Mouse (Mus musculus): ENCODE measurements around the gene Crybb3. TPM values are rescaled to one million over a fixed set of nuclear protein-coding genes. Genes with fewer than 3 reads are reported as not detected.

Gene Crybb3
- polyA plus RNA-seq, 1 experiment from 2014 or later, result 1.1 TPM

- Histone ChIP-seq H3K27ac (no peak overlapping the region), H3K27me3 (replicated peaks) (no peaks in the 10 kb centered on the region), H3K4me3 (no peak overlapping the region), H3K4me2 (no peak overlapping the region), H3K9me3 (no peaks in the 10 kb centered on the region), H3K4me1 (peaks cover 8% of the 10 kb centered on the region), H3K36me3 (replicated peaks) (no peaks in the 10 kb centered on the region), H3K9ac (no peak overlapping the region)
- WGBS, result 29% methylated on average over 1 of the region's 1 CpGs
- peak; percentile 28; the same call in 1 of the 2 replicates for ATAC-seq (replicated peaks)
These were observed 18.2 kb upstream of the Crybb3 start for GRCm38 (mm10) chr5:113099546-113099945.

DNA sequence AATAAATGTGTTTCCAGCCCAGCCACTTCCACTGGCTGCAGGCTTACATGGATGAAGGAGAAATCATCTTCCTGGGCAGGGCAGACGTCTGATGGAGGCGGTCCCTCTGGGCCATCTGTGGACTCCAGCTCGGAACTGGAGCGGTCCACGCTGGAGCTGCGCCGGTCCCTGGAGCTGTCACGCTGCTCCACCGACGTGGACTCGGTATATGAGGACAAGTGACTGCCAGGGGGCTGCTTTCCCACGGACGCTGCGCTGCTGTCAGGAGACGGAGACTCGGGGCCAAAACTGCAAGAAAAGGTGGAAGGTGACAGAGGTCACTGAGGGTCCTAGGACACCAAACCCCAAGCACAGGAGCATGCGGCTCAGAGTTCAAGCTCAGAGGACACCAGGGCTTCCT is 16.2 kb upstream of the Crybb3 start:
- Histone ChIP-seq H3K36me3 (replicated peaks) (no peaks in the 10 kb centered on the region), H3K27me3 (replicated peaks) (no peaks in the 10 kb centered on the region), H3K9me3 (no peaks in the 10 kb centered on the region), H3K27ac (no peak overlapping the region), H3K9ac (no peak overlapping the region), H3K4me1 (peaks cover 5% of the 10 kb centered on the region), H3K4me2 (no peak overlapping the region), H3K4me3 (no peak overlapping the region)
- ATAC-seq (replicated peaks), result no peak
- 93% methylated on average over 17 of the region's 17 CpGs for WGBS

GRCm38 (mm10) chr5:113095456-113095855 is 14.1 kb upstream of the Crybb3 start:
- Histone ChIP-seq H3K36me3 (replicated peaks) (no peaks in the 10 kb centered on the region), H3K27me3 (replicated peaks) (no peaks in the 10 kb centered on the region), H3K9me3 (no peaks in the 10 kb centered on the region), H3K27ac (no peak overlapping the region), H3K9ac (no peak overlapping the region), H3K4me1 (no peaks in the 10 kb centered on the region), H3K4me2 (no peak overlapping the region), H3K4me3 (no peak overlapping the region)
- 91% methylated on average over 18 of the region's 18 CpGs for WGBS
- ATAC-seq (replicated peaks), result no peak

DNA sequence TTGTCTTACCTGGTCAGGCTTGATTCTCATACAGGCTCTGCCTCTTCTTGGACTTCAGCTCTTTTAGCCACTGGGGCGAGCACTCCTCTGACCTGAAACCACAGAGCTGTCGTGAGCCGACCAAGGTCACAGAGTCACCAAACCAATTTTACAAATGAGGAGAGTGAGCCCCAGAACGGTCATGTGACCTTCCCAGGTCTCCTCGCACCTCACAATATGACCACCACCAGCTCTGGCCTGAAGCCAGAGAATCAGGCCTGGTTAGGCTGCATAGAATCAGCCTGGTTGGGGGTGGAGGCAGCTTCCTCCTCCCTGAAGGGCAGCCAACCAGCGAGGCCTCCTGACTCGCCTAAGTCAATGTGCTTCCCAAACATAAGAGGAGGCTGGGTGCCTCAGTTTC is 11.0 kb upstream of the Crybb3 start:
- Histone ChIP-seq H3K4me1 (no peaks in the 10 kb centered on the region), H3K9me3 (no peaks in the 10 kb centered on the region), H3K4me3 (no peak overlapping the region), H3K36me3 (replicated peaks) (no peaks in the 10 kb centered on the region), H3K4me2 (no peak overlapping the region), H3K27me3 (replicated peaks) (no peaks in the 10 kb centered on the region), H3K27ac (no peak overlapping the region), H3K9ac (no peak overlapping the region)
- WGBS, result 80% methylated on average over 7 of the region's 7 CpGs
- no peak for ATAC-seq (replicated peaks)

GRCm38 (mm10) chr5:113091162-113091561 is 9.8 kb upstream of the Crybb3 start:
- no peak; the same call in 1 of the 2 replicates for ATAC-seq (replicated peaks)
- 58% methylated on average over 5 of the region's 5 CpGs for WGBS
- Histone ChIP-seq H3K4me1 (0 out of 2 replicates have a peak, but pooled peaks cover 8% of the 10 kb centered on the region), H3K27ac (no peak overlapping the region), H3K4me3 (no peak overlapping the region), H3K9ac (no peak overlapping the region), H3K9me3 (no peaks in the 10 kb centered on the region), H3K4me2 (no peak overlapping the region), H3K27me3 (replicated peaks) (no peaks in the 10 kb centered on the region), H3K36me3 (replicated peaks) (no peaks in the 10 kb centered on the region)

DNA sequence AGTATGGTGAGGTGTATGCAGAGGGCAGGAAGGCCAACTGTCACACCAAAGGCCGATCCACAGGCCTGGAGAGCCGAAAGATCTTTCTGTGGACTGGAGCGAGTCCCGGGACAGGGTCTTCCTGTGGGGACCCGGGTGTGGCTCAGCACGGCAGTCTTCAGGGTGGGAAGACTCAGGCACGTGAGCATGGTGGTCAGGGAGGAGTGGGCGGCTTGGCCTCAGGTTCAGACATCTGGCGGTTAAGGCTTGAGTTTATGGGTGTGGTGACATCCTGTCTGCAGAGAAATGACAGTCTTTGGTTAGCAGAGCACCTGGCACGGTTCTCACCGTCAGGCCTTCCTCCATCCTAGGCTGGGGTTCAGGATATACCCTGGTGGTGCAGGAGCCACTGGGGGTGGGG is 9.4 kb upstream of the Crybb3 start:
- H3K9ac ChIP-seq, result no peak overlapping the region
- 95% methylated on average over 11 of the region's 11 CpGs for WGBS
- no peak overlapping the region for H3K4me2 ChIP-seq
- no peak overlapping the region for H3K4me3 ChIP-seq
- no peak overlapping the region for H3K27ac ChIP-seq
- no peak for ATAC-seq (replicated peaks)
- no peaks in the 10 kb centered on the region for H3K27me3 ChIP-seq (replicated peaks)
- no peaks in the 10 kb centered on the region for H3K36me3 ChIP-seq (replicated peaks)
- 0 out of 2 replicates have a peak, but pooled peaks cover 8% of the 10 kb centered on the region for H3K4me1 ChIP-seq
- H3K9me3 ChIP-seq, result no peaks in the 10 kb centered on the region

GRCm38 (mm10) chr5:113090077-113090690 is 8.8 kb upstream of the Crybb3 start:
- no peak for ATAC-seq (replicated peaks)
- Histone ChIP-seq H3K9ac (no peak overlapping the region), H3K4me3 (no peak overlapping the region), H3K27me3 (replicated peaks) (no peaks in the 10 kb centered on the region), H3K4me2 (no peak overlapping the region), H3K27ac (no peak overlapping the region), H3K4me1 (0 out of 2 replicates have a peak, but pooled peaks cover 8% of the 10 kb centered on the region), H3K36me3 (replicated peaks) (no peaks in the 10 kb centered on the region), H3K9me3 (no peaks in the 10 kb centered on the region)
- WGBS, result 89% methylated on average over 24 of the region's 24 CpGs

- Histone ChIP-seq H3K4me3 (no peak overlapping the region), H3K4me2 (no peak overlapping the region), H3K27me3 (replicated peaks) (no peaks in the 10 kb centered on the region), H3K9ac (no peak overlapping the region), H3K36me3 (replicated peaks) (no peaks in the 10 kb centered on the region), H3K27ac (no peak overlapping the region), H3K9me3 (no peaks in the 10 kb centered on the region), H3K4me1 (0 out of 2 replicates have a peak, but pooled peaks cover 8% of the 10 kb centered on the region)
- no peak for ATAC-seq (replicated peaks)
- WGBS, result 90% methylated on average over 2 of the region's 2 CpGs
These were observed 6.1 kb upstream of the Crybb3 start for GRCm38 (mm10) chr5:113087465-113087864.

- Histone ChIP-seq H3K27me3 (replicated peaks) (no peaks in the 10 kb centered on the region), H3K4me2 (no peak overlapping the region), H3K4me3 (no peak overlapping the region), H3K9ac (no peak overlapping the region), H3K9me3 (no peaks in the 10 kb centered on the region), H3K4me1 (0 out of 2 replicates have a peak, but pooled peaks cover 8% of the 10 kb centered on the region), H3K27ac (peak overlapping the region; percentile 20; the same call in 1 of the 2 replicates), H3K36me3 (replicated peaks) (no peaks in the 10 kb centered on the region)
- no peak for ATAC-seq (replicated peaks)
- WGBS, result 70% methylated on average over 4 of the region's 4 CpGs
These were observed 5.6 kb upstream of the Crybb3 start for GRCm38 (mm10) chr5:113086990-113087389.

- Histone ChIP-seq H3K9me3 (no peaks in the 10 kb centered on the region), H3K36me3 (replicated peaks) (no peaks in the 10 kb centered on the region), H3K27me3 (replicated peaks) (no peaks in the 10 kb centered on the region), H3K4me3 (no peak overlapping the region), H3K27ac (peak overlapping the region; percentile 20), H3K4me2 (no peak overlapping the region), H3K4me1 (0 out of 2 replicates have a peak, but pooled peaks cover 8% of the 10 kb centered on the region), H3K9ac (no peak overlapping the region)
- no peak for ATAC-seq (replicated peaks)
- WGBS, result 60% methylated on average over 12 of the region's 12 CpGs
These were observed 5.1 kb upstream of the Crybb3 start for GRCm38 (mm10) chr5:113086439-113086838.

DNA sequence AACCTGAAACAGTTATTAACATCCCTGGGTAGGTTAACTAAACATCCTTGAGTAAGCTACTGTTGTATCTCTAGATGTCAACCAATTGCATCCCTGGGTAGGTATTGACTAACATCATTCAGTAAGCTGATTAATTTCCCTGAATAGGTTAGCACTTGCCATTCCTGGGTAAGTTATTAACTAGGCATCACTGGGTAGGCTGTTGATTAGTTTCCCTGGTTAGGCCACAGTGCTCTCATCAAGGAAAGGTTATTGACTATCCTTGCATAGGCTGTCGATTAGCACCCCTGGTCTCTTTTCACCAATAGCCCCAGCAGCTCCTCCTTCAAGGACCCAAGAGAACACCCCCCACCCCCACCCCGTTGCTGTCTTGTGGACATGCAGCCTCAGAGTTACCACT is 4.5 kb upstream of the Crybb3 start:
- no peak overlapping the region for H3K9ac ChIP-seq
- H3K27ac ChIP-seq, result peak overlapping the region; percentile 20; the same call in 1 of the 2 replicates
- 0 out of 2 replicates have a peak, but pooled peaks cover 8% of the 10 kb centered on the region for H3K4me1 ChIP-seq
- 66% methylated on average over 2 of the region's 2 CpGs for WGBS
- H3K9me3 ChIP-seq, result no peaks in the 10 kb centered on the region
- H3K36me3 ChIP-seq (replicated peaks), result no peaks in the 10 kb centered on the region
- no peak for ATAC-seq (replicated peaks)
- no peak overlapping the region for H3K4me2 ChIP-seq
- H3K4me3 ChIP-seq, result no peak overlapping the region
- no peaks in the 10 kb centered on the region for H3K27me3 ChIP-seq (replicated peaks)

DNA sequence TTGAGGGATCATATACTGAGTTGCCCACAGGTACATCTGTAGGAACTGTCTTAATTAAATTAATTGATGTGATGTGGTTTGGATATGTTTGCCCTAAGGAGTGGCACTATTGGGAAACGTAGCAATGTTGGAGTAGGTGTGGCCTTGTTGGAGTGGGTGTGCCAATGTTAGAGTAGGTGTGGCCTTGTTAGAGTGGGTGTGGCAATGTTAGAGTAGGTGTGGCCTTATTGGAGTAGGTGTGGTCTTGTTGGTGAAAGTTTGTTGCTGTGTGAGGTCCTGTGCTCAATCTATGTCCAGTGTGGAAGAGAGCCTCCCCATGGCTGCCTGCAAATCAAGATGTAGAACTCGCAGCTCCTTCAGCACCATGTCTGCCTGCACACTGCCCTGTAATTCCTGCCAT is 2.9 kb upstream of the Crybb3 start:
- Histone ChIP-seq H3K27ac (no peak overlapping the region), H3K4me2 (no peak overlapping the region), H3K27me3 (replicated peaks) (no peaks in the 10 kb centered on the region), H3K9me3 (no peaks in the 10 kb centered on the region), H3K4me3 (no peak overlapping the region), H3K4me1 (0 out of 2 replicates have a peak, but pooled peaks cover 8% of the 10 kb centered on the region), H3K9ac (no peak overlapping the region), H3K36me3 (replicated peaks) (no peaks in the 10 kb centered on the region)
- ATAC-seq (replicated peaks), result no peak
- WGBS, result 92% methylated on average over 2 of the region's 2 CpGs
